Mouse (Mus musculus): ENCODE results near the gene Nsmce3.

DNA sequence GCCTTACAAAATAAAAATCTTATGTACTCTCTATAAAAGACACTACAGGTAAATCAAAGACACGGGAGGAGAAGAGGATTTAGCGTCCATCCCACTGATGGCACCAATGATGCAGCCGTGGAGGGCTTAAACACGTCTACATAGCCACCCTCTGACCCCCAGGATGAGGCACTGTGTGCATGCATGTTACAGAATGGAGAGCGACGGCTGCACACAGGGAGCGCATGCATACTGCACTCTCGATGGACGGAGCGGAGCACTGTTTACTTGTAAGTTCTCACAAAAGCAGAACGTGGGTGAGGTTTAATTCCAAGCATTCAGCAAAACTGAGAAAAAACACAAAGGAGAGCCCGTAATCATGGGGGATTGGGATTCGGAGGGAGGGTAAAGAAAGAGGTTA, 48.4 kb upstream of the Nsmce3 start:
- TF ChIP-seq POLR2A (IDR thresholded peaks at IDR 0.05; ENCODE audit: low read depth, low read length), result no peak
- no peak for TF ChIP-seq CTCF (IDR thresholded peaks at IDR 0.05; ENCODE audit: extremely low read depth, insufficient read depth, insufficient read length, insufficient replicate concordance)
